ENCODE assay signal across 24 mouse cellular contexts in genomic region chr12:100776991-100777390, GRCm38 (mm10). TPM values are rescaled to one million over a fixed set of nuclear protein-coding genes. Genes with fewer than 3 reads are reported as not detected.
DNase-seq lines count a peak whose midpoint lies in the region; ATAC-seq and TF ChIP-seq lines count a peak whose summit lies in the region.
"Had no signal": no experiment of that assay in that cellular context is flagged by ENCODE, and none has a peak within 500 bp of the region (broad histone marks: within the 10 kb centered on the region; RNA-seq: fewer than 3 reads in every experiment).

No protein-coding gene starts in this region.

- TF ChIP-seq POLR2A in embryonic fibroblast, embryonic 13.5 days (IDR thresholded peaks at IDR 0.05; ENCODE audit: low read depth, low read length), result no peak

- intact Hi-C loops in gastrocnemius, adult 2 months (cut with DNase I), result loop anchor here (5.0 kb wide), 2 partner anchors 65 to 1930 kb away; no protein-coding TSS in a partner anchor

- DNase-seq in gastrocnemius, adult 2 months, result no peak
- DNase-seq in gastrocnemius, adult 8-10 months (ENCODE audit: low spot score in 2 of 2), result no peak
- peak; percentile 55 for DNase-seq in Muller cell, postnatal 12 days (ENCODE audit: inconsistent ontology term)
- no peak for DNase-seq in adrenal gland, postnatal 4 days (ENCODE audit: low spot score in 2 of 2)
- DNase-seq: adrenal gland, postnatal 10 days; adrenal gland, postnatal 36 days; cerebellum, adult 11-12 months; cerebellum, adult 8-10 months; cerebellum, postnatal 10 days; cerebellum, postnatal 36 days; embryo, embryonic 11 days; forebrain, postnatal 0 days; gastrocnemius, postnatal 10 days; gastrocnemius, postnatal 36 days had no signal

- H3K27ac ChIP-seq in gastrocnemius, adult 2 months, result 0 out of 2 replicates have a peak overlapping the region, but pooled peaks have one; percentile 70
- peak overlapping the region; percentile 15; the same call in 1 of the 2 replicates for H3K27ac ChIP-seq in embryonic fibroblast, embryonic 13.5 days (ENCODE audit: insufficient read depth, low read length)
- H3K27ac ChIP-seq: hindbrain, embryonic 10.5 days; hindbrain, embryonic 13.5 days; intestine, embryonic 15.5 days had no signal

- no peak for ATAC-seq in megakaryocyte progenitor cell, adult 5-6 weeks (replicated peaks; ENCODE audit: poor library complexity)
- no peak for ATAC-seq in monocyte, adult 5-6 weeks (replicated peaks; ENCODE audit: insufficient number of reproducible peaks, low FRiP score, low TSS enrichment, poor library complexity, severe bottlenecking)
- ATAC-seq: CD4-positive, CD25-positive, alpha-beta regulatory T cell, adult 4 months; forebrain, embryonic 14.5 days; forebrain, postnatal 0 days; hindbrain, embryonic 16.5 days; intestine, embryonic 15.5 days had no signal

- H3K4me3 ChIP-seq in gastrocnemius, adult 2 months, result no peak overlapping the region
- no peak overlapping the region for H3K4me3 ChIP-seq in embryonic fibroblast, embryonic 13.5 days (ENCODE audit: insufficient read depth, low read length)
- H3K4me3 ChIP-seq: hindbrain, embryonic 10.5 days; hindbrain, embryonic 13.5 days; intestine, embryonic 15.5 days had no signal

- peaks cover 11% of the 10 kb centered on the region for H3K4me1 ChIP-seq in embryonic fibroblast, embryonic 13.5 days (ENCODE audit: control insufficient read depth, insufficient read depth, low read length)

- no peak for TF ChIP-seq CTCF in gastrocnemius, adult 2 months (IDR thresholded peaks at IDR 0.05)
- no peak for TF ChIP-seq CTCF in embryonic fibroblast, embryonic 13.5 days (IDR thresholded peaks at IDR 0.05; ENCODE audit: borderline replicate concordance, insufficient read depth, low read length)

RNA-seq across cellular contexts. Expression of gene Dglucy, which starts 1.9 kb away (rescaled TPM):
- 10 to 100 TPM; 19.1 to 21.6 TPM for total RNA-seq in gastrocnemius, adult 2 months (2021)
- total RNA-seq in gastrocnemius, adult 8-10 months (2022), result 10 to 100 TPM; 20.8 to 28.3 (median 26.4) TPM
- 21.9 and 38.2 TPM in 2 replicates for polyA plus RNA-seq in embryonic fibroblast, embryonic 13.5 days (2011; ENCODE audit: insufficient read length, low read depth, missing spikeins)
- 12.5 and 15.1 TPM in 2 replicates for total RNA-seq in megakaryocyte progenitor cell, adult 5-6 weeks (2015)
- 13.1 and 15.3 TPM in 2 replicates for total RNA-seq in megakaryocyte progenitor cell, adult 5-6 weeks (2017)
- total RNA-seq in monocyte, adult 5-6 weeks (2017), result 14.6 to 22.5 TPM (median 22.4 TPM) in 3 replicates
- 10 to 100 TPM; 11.3 to 11.5 TPM for total RNA-seq in adrenal gland, postnatal 4 days (2021)
- total RNA-seq: MEL had no signal

RNA-seq across cellular contexts. Expression of gene Rps6ka5, which starts 50.2 kb away (rescaled TPM):
- total RNA-seq in gastrocnemius, adult 2 months (2021), result 10 to 100 TPM; 11.1 to 11.8 TPM
- total RNA-seq in gastrocnemius, adult 8-10 months (2022), result 10 to 100 TPM in 2 of 4 experiments, 1 to 10 TPM in 2; 7.5 to 16.9 (median 10.2) TPM
- polyA plus RNA-seq in embryonic fibroblast, embryonic 13.5 days (2011; ENCODE audit: insufficient read length, low read depth, missing spikeins), result 3.2 and 4.7 TPM in 2 replicates
- total RNA-seq in megakaryocyte progenitor cell, adult 5-6 weeks (2015), result 21.8 and 26.2 TPM in 2 replicates
- total RNA-seq in megakaryocyte progenitor cell, adult 5-6 weeks (2017), result 25.4 and 29.1 TPM in 2 replicates
- total RNA-seq in monocyte, adult 5-6 weeks (2017), result 23.7 to 25.8 TPM (median 25.6 TPM) in 3 replicates
- 10 to 100 TPM; 10.7 to 12.0 TPM for total RNA-seq in adrenal gland, postnatal 4 days (2021)
